Comparison of ENCODE assay signal across 24 mouse cellular contexts in genomic region chr14:3050087-3050486, GRCm38 (mm10). TPM values are rescaled to one million over a fixed set of nuclear protein-coding genes. Genes with fewer than 3 reads are reported as not detected.
A peak's percentile ranks its signal among the peaks of the same experiment; 100 is the strongest.
DNase-seq lines count a peak whose midpoint lies in the region; ATAC-seq and TF ChIP-seq lines count a peak whose summit lies in the region.
"Not testable (repeated sequence)": the region's sequence is repeated elsewhere in the genome, so short reads cannot be mapped to it uniquely, and the experiment has no call there.
"Had no signal": no experiment of that assay in that cellular context is flagged by ENCODE, and none has a peak within 500 bp of the region (broad histone marks: within the 10 kb centered on the region; RNA-seq: fewer than 3 reads in every experiment).

No protein-coding gene starts in this region.

- H3K9me3 ChIP-seq in forebrain, embryonic 14.5 days (replicated peaks; ENCODE audit: control insufficient read depth, low read length); stomach, postnatal 0 days (ENCODE audit: control insufficient read depth, low read length): not testable (repeated sequence)

- not testable (repeated sequence) for ATAC-seq in forebrain, embryonic 14.5 days; stomach, postnatal 0 days (ENCODE audit: low FRiP score, low TSS enrichment)

- H3K27ac ChIP-seq in forebrain, embryonic 14.5 days (ENCODE audit: low read depth, low read length); left cerebral cortex, adult 2 months; stomach, postnatal 0 days (replicated peaks): not testable (repeated sequence)

- not testable (repeated sequence) for H3K4me3 ChIP-seq in forebrain, embryonic 14.5 days (ENCODE audit: low read depth, low read length); left cerebral cortex, adult 2 months; stomach, postnatal 0 days (ENCODE audit: low read depth, low read length)

- TF ChIP-seq CTCF in left cerebral cortex, adult 2 months (IDR thresholded peaks at IDR 0.05), result peak; percentile 40
- peak; percentile 25; the same call in 1 of the 2 replicates for TF ChIP-seq CTCF in stomach, postnatal 0 days (IDR thresholded peaks at IDR 0.05; ENCODE audit: low read depth)

- not testable (repeated sequence) for H3K36me3 ChIP-seq in forebrain, embryonic 14.5 days (ENCODE audit: control insufficient read depth, insufficient read depth, low read length); stomach, postnatal 0 days (ENCODE audit: control insufficient read depth, insufficient read depth, low read length)

- peak overlapping the region; percentile 56; the same call in 1 of the 2 replicates for H3K4me2 ChIP-seq in forebrain, embryonic 14.5 days (ENCODE audit: low read length)
- H3K4me2 ChIP-seq in stomach, postnatal 0 days (replicated peaks; ENCODE audit: low read depth), result not testable (repeated sequence)

- DNase-seq in adrenal gland, postnatal 14 days, result peak; percentile 6
- peak; percentile 24 for DNase-seq in cerebellum, adult 9-10 months
- not testable (repeated sequence) for DNase-seq in forebrain, embryonic 14.5 days (ENCODE audit: low spot score); stomach, postnatal 0 days (ENCODE audit: low spot score)
- peak; percentile 14 for DNase-seq in heart, postnatal 10 days
- peak; percentile 25 for DNase-seq in kidney, adult 9 months
- peak in 1 of 2 experiments; percentile 10 for DNase-seq in left cerebral cortex, adult 2 months (ENCODE audit: extremely low spot score in 1 of 2, low spot score in 2 of 2)
- DNase-seq in lung, postnatal 36 days, result peak; percentile 14

- not testable (repeated sequence) for TF ChIP-seq EP300 in stomach, postnatal 0 days (optimal IDR thresholded peaks at IDR 0.05)

- intact Hi-C loops in heart, postnatal 10 days (cut with DNase I); left cerebral cortex, adult 2 months (cut with DNase I): not testable (repeated sequence)

- not testable (repeated sequence) for H3K9ac ChIP-seq in forebrain, embryonic 14.5 days (ENCODE audit: low read length); stomach, postnatal 0 days (ENCODE audit: low read length)

- H3K27me3 ChIP-seq in forebrain, embryonic 14.5 days (replicated peaks; ENCODE audit: control insufficient read depth, insufficient read depth, low read length); stomach, postnatal 0 days (ENCODE audit: control insufficient read depth, insufficient read depth, low read length): not testable (repeated sequence)

- WGBS in forebrain, embryonic 14.5 days, result 1% methylated on average over 5 of the region's 8 CpGs
- 0% methylated on average over 5 of the region's 8 CpGs for WGBS in stomach, postnatal 0 days

- not testable (repeated sequence) for H3K4me1 ChIP-seq in forebrain, embryonic 14.5 days (ENCODE audit: control insufficient read depth, insufficient read depth, low read length); stomach, postnatal 0 days (replicated peaks; ENCODE audit: control insufficient read depth, insufficient read depth)

RNA-seq across cellular contexts. Expression of gene Gm2897, which starts 1.0 kb away (rescaled TPM):
- total RNA-seq in adrenal gland, postnatal 14 days (2021), result 1.0 TPM in 1 of 2 replicates, not detected in the other
- 8.9 and 10.0 TPM in 2 replicates for polyA plus RNA-seq in forebrain, embryonic 14.5 days (2014; fragmentation: Nextera tagmentation; extraction: Ambion mirVana)
- under 1 TPM in 1 of 2 experiments, not detected in 1; 0.82 TPM for total RNA-seq in heart, postnatal 10 days (2021)
- under 1 TPM; 0.59 to 0.63 TPM for total RNA-seq in left cerebral cortex, adult 2 months (2021)
- polyA plus RNA-seq in stomach, postnatal 0 days (2015; fragmentation: Nextera tagmentation; extraction: Ambion mirVana), result 0.51 and 0.58 TPM in 2 replicates
- total RNA-seq: gastrocnemius, adult 8-10 months; granulocyte monocyte progenitor cell, adult 5-6 weeks had no signal
- polyA plus RNA-seq: macrophage had no signal

RNA-seq across cellular contexts. Expression of gene Gm2888, which starts 20.3 kb away (rescaled TPM):
- not detected in 2 replicates for total RNA-seq in adrenal gland, postnatal 14 days (2021)
- polyA plus RNA-seq in forebrain, embryonic 14.5 days (2014; fragmentation: Nextera tagmentation; extraction: Ambion mirVana), result not detected in 2 replicates
- not detected for total RNA-seq in heart, postnatal 10 days (2021)
- not detected for total RNA-seq in left cerebral cortex, adult 2 months (2021)
- not detected in 2 replicates for polyA plus RNA-seq in stomach, postnatal 0 days (2015; fragmentation: Nextera tagmentation; extraction: Ambion mirVana)
- total RNA-seq: adrenal gland, adult 18-20 months; gastrocnemius, adult 8-10 months; granulocyte monocyte progenitor cell, adult 5-6 weeks; layer of hippocampus, adult 18-20 months; left cerebral cortex, postnatal 36 days had no signal
- polyA plus RNA-seq: brain, embryonic 14.5 days; forebrain, embryonic 10.5 days; heart, embryonic 12.5 days; hindbrain, embryonic 10.5 days; inflammation-experienced regulatory T-cells, adult 6 months; kidney, embryonic 14.5 days; limb, embryonic 15.5 days; liver, embryonic 15.5 days; macrophage; midbrain, embryonic 10.5 days; neural tube, embryonic 13.5 days had no signal
